Mouse (Mus musculus): ENCODE results near the gene Trmo. TPM values are rescaled to one million over a fixed set of nuclear protein-coding genes. Genes with fewer than 3 reads are reported as not detected.

Gene Trmo
- total and polyA plus RNA-seq, 2 experiments from 2014 or later, result 3.9 to 9.2 TPM

- ATAC-seq (no peak), DNase-seq (ENCODE audit: low spot score) (no peak)
- 82% methylated on average over 7 of the region's 7 CpGs for WGBS
These were observed 24.2 kb upstream of the Trmo start, which contains the start of gene Hemgn for GRCm38 (mm10) chr4:46413406-46413805. TSS of gene Hemgn (minus strand) at chr4:46413506.

GRCm38 (mm10) chr4:46412113-46412512 lies 22.9 kb upstream of the Trmo start:
- no peak for DNase-seq (ENCODE audit: low spot score)
- H3K4me1 ChIP-seq (ENCODE audit: insufficient read depth, low read length), result no peaks in the 10 kb centered on the region
- H3K36me3 ChIP-seq (ENCODE audit: insufficient read depth, low read length), result no peaks in the 10 kb centered on the region
- no peak for ATAC-seq
- WGBS, result 63% methylated on average over 1 of the region's 1 CpGs
- no peak overlapping the region for H3K9ac ChIP-seq (replicated peaks; ENCODE audit: low read length)
- no peak overlapping the region for H3K4me3 ChIP-seq (ENCODE audit: low read length)
- no peaks in the 10 kb centered on the region for H3K27me3 ChIP-seq (ENCODE audit: insufficient read depth, low read length)
- H3K27ac ChIP-seq, result no peak overlapping the region
- no peak overlapping the region for H3K4me2 ChIP-seq (ENCODE audit: low read depth, low read length)
- TF ChIP-seq CTCF (IDR thresholded peaks at IDR 0.05; ENCODE audit: low read depth), result no peak
- H3K9me3 ChIP-seq (ENCODE audit: low read length), result no peaks in the 10 kb centered on the region

More at GRCm38 (mm10) chr4:46413406-46413805, 24.2 kb upstream of the Trmo start, which contains the start of gene Hemgn:
- no peaks in the 10 kb centered on the region for H3K4me1 ChIP-seq (ENCODE audit: insufficient read depth, low read length)
- TF ChIP-seq CTCF (IDR thresholded peaks at IDR 0.05; ENCODE audit: low read depth), result no peak
- no peak within 1 kb of the TSS for H3K4me2 ChIP-seq (ENCODE audit: low read depth, low read length)
- no peak within 1 kb of the TSS for H3K4me3 ChIP-seq (ENCODE audit: low read length)
- H3K9me3 ChIP-seq (ENCODE audit: low read length), result no peaks in the 10 kb centered on the region
- H3K27me3 ChIP-seq (ENCODE audit: insufficient read depth, low read length), result no peaks in the 10 kb centered on the region
- H3K27ac ChIP-seq, result no peak within 1 kb of the TSS
- H3K36me3 ChIP-seq (ENCODE audit: insufficient read depth, low read length), result no peaks in the 10 kb centered on the region
- H3K9ac ChIP-seq (replicated peaks; ENCODE audit: low read length), result no peak within 1 kb of the TSS

- H3K9ac ChIP-seq (replicated peaks; ENCODE audit: low read length), result no peak overlapping the region
- WGBS, result 80% methylated on average over 6 of the region's 6 CpGs
- DNase-seq (ENCODE audit: low spot score) (no peak), ATAC-seq (no peak)
- H3K4me3 ChIP-seq (ENCODE audit: low read length), result no peak overlapping the region
- H3K27me3 ChIP-seq (ENCODE audit: insufficient read depth, low read length), result no peaks in the 10 kb centered on the region
- no peak for TF ChIP-seq CTCF (IDR thresholded peaks at IDR 0.05; ENCODE audit: low read depth)
- H3K9me3 ChIP-seq (ENCODE audit: low read length), result no peaks in the 10 kb centered on the region
- no peak overlapping the region for H3K4me2 ChIP-seq (ENCODE audit: low read depth, low read length)
- H3K36me3 ChIP-seq (ENCODE audit: insufficient read depth, low read length), result no peaks in the 10 kb centered on the region
- no peak overlapping the region for H3K27ac ChIP-seq
- no peaks in the 10 kb centered on the region for H3K4me1 ChIP-seq (ENCODE audit: insufficient read depth, low read length)
These were observed 22.3 kb upstream of the Trmo start for GRCm38 (mm10) chr4:46411489-46411888.

- 90% methylated on average over 5 of the region's 5 CpGs for WGBS
- Histone ChIP-seq H3K9me3 (ENCODE audit: low read length) (no peaks in the 10 kb centered on the region), H3K4me3 (ENCODE audit: low read length) (no peak overlapping the region), H3K4me2 (ENCODE audit: low read depth, low read length) (no peak overlapping the region), H3K4me1 (ENCODE audit: insufficient read depth, low read length) (no peaks in the 10 kb centered on the region), H3K9ac (replicated peaks; ENCODE audit: low read length) (no peak overlapping the region), H3K27ac (no peak overlapping the region), H3K36me3 (ENCODE audit: insufficient read depth, low read length) (no peaks in the 10 kb centered on the region), H3K27me3 (ENCODE audit: insufficient read depth, low read length) (no peaks in the 10 kb centered on the region)
- no peak for ATAC-seq
- DNase-seq (ENCODE audit: low spot score), result no peak
- TF ChIP-seq CTCF (IDR thresholded peaks at IDR 0.05; ENCODE audit: low read depth), result no peak
These were observed 21.4 kb upstream of the Trmo start for GRCm38 (mm10) chr4:46410677-46411076.

GRCm38 (mm10) chr4:46406966-46407703 lies 17.9 kb upstream of the Trmo start:
- Histone ChIP-seq H3K9me3 (ENCODE audit: low read length) (no peaks in the 10 kb centered on the region), H3K4me1 (ENCODE audit: insufficient read depth, low read length) (no peaks in the 10 kb centered on the region), H3K4me3 (ENCODE audit: low read length) (no peak overlapping the region), H3K27me3 (ENCODE audit: insufficient read depth, low read length) (no peaks in the 10 kb centered on the region), H3K9ac (replicated peaks; ENCODE audit: low read length) (no peak overlapping the region), H3K36me3 (ENCODE audit: insufficient read depth, low read length) (no peaks in the 10 kb centered on the region), H3K4me2 (ENCODE audit: low read depth, low read length) (no peak overlapping the region), H3K27ac (no peak overlapping the region)
- ATAC-seq (no peak), DNase-seq (ENCODE audit: low spot score) (no peak)
- WGBS, result 91% methylated on average over 8 of the region's 8 CpGs
- TF ChIP-seq CTCF (IDR thresholded peaks at IDR 0.05; ENCODE audit: low read depth), result no peak

- Histone ChIP-seq H3K4me3 (ENCODE audit: low read length) (no peak overlapping the region), H3K36me3 (ENCODE audit: insufficient read depth, low read length) (no peaks in the 10 kb centered on the region), H3K27me3 (ENCODE audit: insufficient read depth, low read length) (no peaks in the 10 kb centered on the region), H3K4me1 (ENCODE audit: insufficient read depth, low read length) (no peaks in the 10 kb centered on the region), H3K9ac (replicated peaks; ENCODE audit: low read length) (no peak overlapping the region), H3K4me2 (ENCODE audit: low read depth, low read length) (no peak overlapping the region), H3K9me3 (ENCODE audit: low read length) (no peaks in the 10 kb centered on the region), H3K27ac (no peak overlapping the region)
- no peak for DNase-seq (ENCODE audit: low spot score)
- no peak for ATAC-seq
- no peak for TF ChIP-seq CTCF (IDR thresholded peaks at IDR 0.05; ENCODE audit: low read depth)
- WGBS, result 89% methylated on average over 6 of the region's 6 CpGs
These were observed 15.0 kb upstream of the Trmo start for GRCm38 (mm10) chr4:46404042-46404795.

- Histone ChIP-seq H3K4me2 (ENCODE audit: low read depth, low read length) (no peak overlapping the region), H3K4me3 (ENCODE audit: low read length) (no peak overlapping the region), H3K27ac (no peak overlapping the region), H3K36me3 (ENCODE audit: insufficient read depth, low read length) (no peaks in the 10 kb centered on the region), H3K27me3 (ENCODE audit: insufficient read depth, low read length) (no peaks in the 10 kb centered on the region), H3K4me1 (ENCODE audit: insufficient read depth, low read length) (no peaks in the 10 kb centered on the region), H3K9ac (replicated peaks; ENCODE audit: low read length) (no peak overlapping the region), H3K9me3 (ENCODE audit: low read length) (no peaks in the 10 kb centered on the region)
- no peak for TF ChIP-seq CTCF (IDR thresholded peaks at IDR 0.05; ENCODE audit: low read depth)
- DNase-seq (ENCODE audit: low spot score), result no peak
- 86% methylated on average over 4 of the region's 4 CpGs for WGBS
- no peak for ATAC-seq
These were observed 9.6 kb upstream of the Trmo start for GRCm38 (mm10) chr4:46398839-46399238.

Data from hindbrain, postnatal 0 days (tissue).